Mouse (Mus musculus): ENCODE data around the gene Rhot2.

GRCm38 (mm10) chr17:25865288-25865687 is 20.6 kb upstream of the Rhot2 start:
- TF ChIP-seq CTCF (IDR thresholded peaks at IDR 0.05; ENCODE audit: control insufficient read depth, insufficient read depth, insufficient read length) (no peak), MAX (IDR thresholded peaks at IDR 0.05) (no peak)
